Mouse (Mus musculus): ENCODE measurements around the gene Wdr81.

The Wdr81 gene

GRCm38 (mm10) chr11:75438804-75439203, 15.7 kb downstream of the Wdr81 start:
- CTCF ChIA-PET, result no interaction called here

GRCm38 (mm10) chr11:75438194-75438593, 16.3 kb downstream of the Wdr81 start:
- CTCF ChIA-PET, result no interaction called here

GRCm38 (mm10) chr11:75434138-75434537, 20.4 kb downstream of the Wdr81 start:
- CTCF ChIA-PET, result interaction anchor here (0.6 kb wide), 1 partner anchor 252 kb away, joined by 6 read pairs; no protein-coding TSS in a partner anchor

DNA sequence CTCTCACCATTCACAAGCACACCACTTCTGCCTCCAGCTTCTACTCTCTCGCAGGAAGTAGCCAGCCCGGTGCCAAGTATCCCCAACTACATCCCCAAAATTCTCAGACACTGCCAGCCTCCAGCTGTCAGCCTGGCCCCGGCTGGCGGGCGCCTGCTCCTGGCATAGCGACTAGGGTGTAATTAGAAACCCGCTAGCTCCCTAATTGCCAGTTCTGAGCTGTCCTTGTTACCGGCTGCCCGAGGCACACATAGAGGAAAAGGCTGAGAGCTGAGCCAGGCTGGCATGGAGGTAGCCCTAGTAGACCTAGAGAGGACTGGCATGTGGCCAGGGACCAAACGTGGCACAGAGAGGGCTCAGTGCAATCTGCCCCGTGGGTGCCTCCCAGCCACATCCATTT, 23.2 kb downstream of the Wdr81 start:
- CTCF ChIA-PET, result interaction anchor here (0.6 to 0.7 kb wide), 2 partner anchors 152 to 266 kb away, joined by 3 read pairs; no protein-coding TSS in a partner anchor

DNA sequence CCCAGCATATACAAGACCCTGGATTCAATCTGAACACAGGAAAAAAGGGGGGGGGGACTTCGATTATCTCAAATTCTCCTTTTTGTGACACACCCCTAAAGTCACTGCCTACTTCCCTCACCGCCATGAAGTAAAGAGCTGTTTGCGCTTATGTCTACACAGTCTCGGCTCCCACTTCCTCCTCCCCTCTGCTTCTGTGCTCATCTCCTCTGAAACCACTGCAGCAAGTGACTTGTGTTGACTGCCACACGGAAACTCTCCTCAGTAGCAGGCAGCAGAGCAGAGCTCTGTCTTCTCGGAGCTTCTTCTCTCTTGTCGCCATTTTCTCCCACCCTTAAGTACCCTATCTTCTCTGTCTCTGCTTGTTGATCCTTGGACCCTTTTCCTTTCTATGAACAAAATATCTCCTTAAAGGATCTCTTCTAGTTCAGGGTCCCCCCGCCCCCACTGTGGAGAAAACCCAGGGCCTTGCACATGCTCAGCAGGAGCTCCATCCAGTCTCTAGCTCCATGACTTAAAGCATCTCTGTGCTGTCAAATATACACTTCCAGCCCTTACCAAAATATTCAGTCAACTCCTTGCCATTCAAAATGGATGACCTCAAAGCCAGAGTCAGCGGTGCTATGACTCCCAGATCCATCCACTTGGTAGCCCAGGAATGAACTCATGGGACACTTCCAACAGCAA, 25.4 kb downstream of the Wdr81 start:
- CTCF ChIA-PET, result no interaction called here

DNA sequence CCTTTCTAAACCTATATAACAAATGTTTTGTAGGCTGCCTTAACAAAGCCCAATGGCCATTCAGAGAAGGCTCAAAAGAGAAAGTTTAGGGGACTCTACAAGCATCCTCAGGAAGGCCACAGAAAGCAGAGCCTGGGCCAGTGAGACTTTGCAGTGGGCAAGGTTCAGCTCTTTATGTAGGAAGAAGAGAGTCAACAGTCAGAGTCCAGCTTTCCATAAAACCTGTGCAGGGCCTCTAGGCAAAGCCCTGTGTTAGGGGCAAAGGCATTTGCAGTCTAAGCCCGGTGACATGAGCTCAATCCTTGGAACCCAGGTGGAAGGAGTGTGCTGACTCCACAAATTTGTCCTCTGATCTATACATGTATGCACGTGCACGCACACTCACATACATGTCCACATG, 30.1 kb downstream of the Wdr81 start:
- CTCF ChIA-PET, result no interaction called here

DNA sequence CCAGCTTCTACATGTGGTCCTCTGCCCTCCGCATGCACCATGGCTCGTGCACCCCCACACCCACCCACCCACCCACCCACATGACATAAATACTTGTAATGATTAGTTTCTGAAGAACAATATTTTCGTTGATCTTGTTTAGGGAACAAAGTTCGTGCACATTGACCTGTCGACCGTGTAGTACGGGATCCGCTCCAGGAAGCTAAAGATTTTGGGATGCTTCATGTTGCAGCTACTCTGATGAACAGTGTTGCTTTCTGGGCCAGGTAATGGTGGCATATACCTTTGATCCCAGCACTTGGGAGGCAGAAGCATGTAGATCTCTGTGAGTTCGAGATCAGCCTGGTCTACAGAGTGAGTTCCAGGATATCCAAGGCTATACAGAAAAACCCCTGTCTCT, 30.5 kb downstream of the Wdr81 start:
- CTCF ChIA-PET, result no interaction called here

GRCm38 (mm10) chr11:75423091-75423490, 31.4 kb downstream of the Wdr81 start:
- CTCF ChIA-PET, result no interaction called here

DNA sequence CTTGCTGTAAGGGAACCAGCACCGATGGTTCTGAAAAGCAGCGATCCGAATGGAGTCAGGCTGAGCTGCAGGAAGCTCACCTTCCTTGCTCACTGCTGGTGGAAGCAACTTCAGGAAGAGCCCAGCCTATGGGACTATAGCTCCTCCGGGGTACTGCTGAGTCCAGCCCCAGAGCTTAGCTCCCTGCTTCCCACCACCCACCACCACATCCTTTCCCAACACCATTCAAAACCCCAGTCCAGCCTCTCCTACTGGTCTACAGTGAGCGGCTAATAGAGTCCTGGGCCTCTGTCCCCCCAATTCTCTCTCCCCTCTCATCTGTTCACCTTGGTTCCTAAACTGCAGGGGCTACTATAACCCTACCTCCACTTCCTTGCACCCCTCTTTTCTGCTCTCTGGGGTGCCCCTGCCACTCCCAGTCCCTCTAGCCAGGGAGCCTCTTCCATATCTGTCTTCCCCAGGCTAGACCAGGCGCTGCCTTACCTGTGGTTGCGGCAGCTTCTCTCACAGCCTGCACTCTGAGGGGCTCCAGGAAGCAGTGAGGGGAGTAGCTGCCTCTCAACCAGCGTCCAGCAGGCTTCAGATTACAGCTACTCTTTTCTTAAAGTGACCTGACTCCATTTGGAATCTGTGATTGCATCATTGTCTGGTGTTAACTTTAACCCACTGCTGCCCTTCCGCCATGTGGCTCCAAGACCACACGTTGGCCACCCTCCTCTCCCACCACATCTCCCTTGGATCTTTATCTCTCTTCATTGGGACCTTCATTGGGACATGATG, 32.3 kb downstream of the Wdr81 start, which contains the start of gene Serpinf1:
Gene Serpinf1, minus strand, starts transcription at position 689 of the 780 bp plus-strand sequence.
- CTCF ChIA-PET, result interaction anchor here (0.7 kb wide), 1 partner anchor 154 kb away, joined by 5 read pairs; no protein-coding TSS in a partner anchor

GRCm38 (mm10) chr11:75421375-75422012, 33.0 kb downstream of the Wdr81 start:
- CTCF ChIA-PET, result no interaction called here

DNA sequence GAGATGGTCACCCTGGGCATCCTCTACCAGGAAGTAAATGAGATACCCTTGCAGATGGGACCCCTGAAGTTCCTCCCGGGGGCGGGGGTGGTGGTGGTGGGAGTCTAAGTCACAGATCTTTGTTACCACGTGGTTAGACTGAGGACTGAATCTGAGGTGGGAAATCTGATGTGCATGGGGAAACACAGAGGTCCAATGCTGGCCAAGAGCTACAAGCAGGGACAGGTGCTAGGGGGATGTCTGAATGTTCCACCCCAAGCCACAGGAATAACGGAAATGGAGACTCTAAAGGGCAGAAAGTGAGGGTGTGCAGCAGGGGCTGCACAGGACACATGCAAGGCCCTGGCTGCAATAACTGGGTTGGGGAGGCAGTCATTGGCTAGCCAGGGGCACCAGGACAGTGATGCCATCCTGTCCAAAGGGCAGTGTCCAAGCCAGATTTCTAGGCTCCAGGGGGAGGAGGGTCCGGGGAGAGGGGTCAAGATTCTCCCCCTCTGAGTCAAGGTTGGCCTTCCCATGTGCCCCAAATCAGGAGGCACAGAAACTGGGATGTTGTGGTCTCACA, 33.6 kb downstream of the Wdr81 start:
- CTCF ChIA-PET, result no interaction called here

GRCm38 (mm10) chr11:75420037-75420436, 34.5 kb downstream of the Wdr81 start:
- CTCF ChIA-PET, result no interaction called here

DNA sequence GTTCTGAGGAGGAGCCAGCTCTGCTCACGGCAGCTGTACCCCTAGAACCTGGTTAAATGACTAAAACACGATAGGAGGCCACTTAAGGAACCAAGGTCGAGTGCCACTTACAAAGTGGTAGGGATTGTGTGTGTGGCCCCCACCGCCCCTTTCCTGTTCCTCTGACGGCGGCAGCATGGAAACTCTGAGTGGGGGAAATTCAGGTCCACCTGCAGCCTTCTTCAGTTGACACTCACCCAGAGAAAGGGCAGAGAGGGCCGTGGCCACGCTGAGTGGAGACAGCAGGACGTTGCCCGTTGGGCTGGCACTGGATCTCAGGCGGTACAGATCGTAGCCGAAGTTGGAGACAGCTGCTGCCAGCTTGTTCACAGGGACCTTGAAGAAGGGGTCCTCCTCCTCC, 38.5 kb downstream of the Wdr81 start:
- CTCF ChIA-PET, result no interaction called here

- CTCF ChIA-PET, result no interaction called here
Observed at GRCm38 (mm10) chr11:75415096-75415495, 39.4 kb downstream of the Wdr81 start.

DNA sequence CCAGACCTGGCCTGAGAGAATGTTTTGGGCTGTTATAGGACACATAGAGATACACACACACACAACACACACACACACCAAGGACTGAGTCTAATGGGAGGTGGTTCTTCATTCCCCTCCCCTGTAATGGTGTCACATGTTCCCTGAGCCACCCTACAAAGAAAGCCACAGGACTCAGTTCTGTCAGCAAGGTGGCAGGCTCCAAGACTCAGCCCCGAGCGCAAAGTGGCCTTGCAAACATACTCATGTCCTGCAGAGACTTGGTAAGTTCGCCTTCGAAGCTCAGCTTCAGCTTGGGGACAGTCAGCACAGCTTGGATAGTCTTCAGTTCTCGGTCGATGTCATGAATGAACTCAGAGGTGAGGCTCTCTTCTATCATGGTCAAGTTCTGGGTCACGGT, 43.9 kb downstream of the Wdr81 start:
- CTCF ChIA-PET, result interaction anchor here (0.5 to 0.6 kb wide), 2 partner anchors 45 to 71 kb away, joined by 5 to 15 read pairs; no protein-coding TSS in a partner anchor

- CTCF ChIA-PET, result interaction anchor here (0.5 to 0.6 kb wide), 4 partner anchors 46 to 670 kb away, joined by 3 to 15 read pairs (median 9); no protein-coding TSS in a partner anchor
Observed at GRCm38 (mm10) chr11:75409679-75410575, 44.6 kb downstream of the Wdr81 start.

GRCm38 (mm10) chr11:75406865-75407264, 47.7 kb downstream of the Wdr81 start:
- CTCF ChIA-PET, result interaction anchor here (0.6 to 1.4 kb wide), 4 partner anchors 10 to 638 kb away, joined by 3 to 7 read pairs (median 6); no protein-coding TSS in a partner anchor

DNA sequence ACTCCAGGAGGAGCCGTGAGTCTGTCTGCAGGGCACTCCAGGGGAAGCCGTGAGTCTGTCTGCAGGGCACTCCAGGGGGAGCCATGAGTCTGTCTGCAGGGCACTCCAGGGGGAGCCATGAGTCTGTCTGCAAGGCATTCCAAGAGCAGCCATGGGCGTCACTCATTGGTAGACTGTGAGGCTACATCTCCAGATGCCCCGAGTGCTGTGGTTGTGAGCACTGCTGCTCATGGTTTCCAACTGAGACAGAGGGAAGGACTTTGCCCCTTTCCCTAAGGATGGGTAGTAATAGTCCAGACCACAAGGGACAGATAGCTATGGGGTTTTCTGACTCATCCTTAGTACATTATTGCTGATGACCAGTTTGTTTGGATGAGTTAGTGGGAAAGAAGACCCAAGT, 48.4 kb downstream of the Wdr81 start:
- CTCF ChIA-PET, result interaction anchor here (1.4 kb wide), 1 partner anchor 9 kb away, joined by 5 read pairs; no protein-coding TSS in a partner anchor

- CTCF ChIA-PET, result interaction anchor here (0.6 kb wide), 1 partner anchor 194 kb away, joined by 3 read pairs; no protein-coding TSS in a partner anchor
Observed at GRCm38 (mm10) chr11:75404801-75405200, 49.7 kb downstream of the Wdr81 start.

DNA sequence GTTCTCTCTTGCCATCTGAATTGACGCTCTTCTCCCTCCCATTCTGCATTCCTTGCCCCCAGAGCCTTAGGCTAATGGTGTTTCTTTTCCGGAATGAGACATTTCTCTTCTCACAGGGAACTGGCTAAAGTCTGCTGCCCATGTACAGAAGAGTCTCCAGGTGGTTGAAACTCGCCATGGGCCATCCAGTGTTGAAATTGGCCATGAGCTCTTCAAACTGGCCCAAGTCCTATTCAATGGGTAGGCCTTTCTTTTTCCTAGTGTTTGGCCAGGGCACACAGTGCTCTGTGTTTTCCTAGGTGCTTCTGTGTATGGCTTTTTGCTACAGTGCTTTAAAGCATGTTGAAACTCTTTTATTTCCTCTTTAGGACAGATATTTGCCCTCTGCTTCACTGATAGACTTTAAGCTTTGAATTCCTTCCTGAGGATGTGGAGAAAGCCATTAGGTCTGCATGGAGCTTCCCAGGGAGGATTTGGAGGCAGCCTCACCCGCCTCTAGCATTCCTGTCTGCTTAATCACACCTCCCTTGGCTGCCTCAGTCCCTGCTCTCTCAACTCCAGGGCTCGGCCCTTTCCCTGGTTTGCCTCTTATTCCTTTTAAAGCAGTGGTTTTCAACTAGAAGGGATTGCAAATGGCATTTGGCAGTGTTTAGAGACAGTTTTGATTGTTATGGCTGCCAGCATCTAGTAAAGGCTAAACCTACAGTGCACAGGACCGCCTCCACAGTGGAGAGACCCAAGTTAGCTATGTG, 51.0 kb downstream of the Wdr81 start:
- CTCF ChIA-PET, result interaction anchor here (1.1 kb wide), 1 partner anchor 84 kb away, joined by 3 read pairs; the partner anchor contains the start of gene Prpf8

Data from spleen, embryonic (tissue).